Mouse (Mus musculus) skeletal muscle tissue, adult 2 months (tissue): ENCODE measurements around the gene Dnm3.
A peak's percentile ranks its signal among the peaks of the same experiment; 100 is the strongest.

Experiments used
- DNase-seq: peaks from one replicate; pipeline ENCODE4 v3.0.0-alpha.2; 2012; ENCODE audit warnings: low read depth, low spot score

Dnm3 gene

GRCm38 (mm10) chr1:161998781-161999180, 479.1 kb downstream of the Dnm3 start:
- no peak for DNase-seq

GRCm38 (mm10) chr1:161992389-161992788, 485.4 kb downstream of the Dnm3 start:
- no peak for DNase-seq

- no peak for DNase-seq
These were observed 486.0 kb downstream of the Dnm3 start for GRCm38 (mm10) chr1:161991846-161992245.

- no peak for DNase-seq
These were observed 486.9 kb downstream of the Dnm3 start for GRCm38 (mm10) chr1:161990684-161991578.

- peak; percentile 79 for DNase-seq
These were observed 493.8 kb downstream of the Dnm3 start for GRCm38 (mm10) chr1:161983979-161984566.

- peak; percentile 68 for DNase-seq
These were observed 494.4 kb downstream of the Dnm3 start for GRCm38 (mm10) chr1:161983451-161983850.

GRCm38 (mm10) chr1:161980626-161981298, 497.1 kb downstream of the Dnm3 start:
- no peak for DNase-seq

- no peak for DNase-seq
These were observed 497.8 kb downstream of the Dnm3 start for GRCm38 (mm10) chr1:161980046-161980445.

GRCm38 (mm10) chr1:161979536-161979935, 498.3 kb downstream of the Dnm3 start, which contains the start of gene 4930558K02Rik:
Gene 4930558K02Rik, minus strand, starts transcription at chr1:161979636.
- DNase-seq: no peak

- no peak for DNase-seq
These were observed 499.6 kb downstream of the Dnm3 start for GRCm38 (mm10) chr1:161978173-161978700.

GRCm38 (mm10) chr1:161977331-161977730, 500.5 kb downstream of the Dnm3 start:
- peak; percentile 29 for DNase-seq

GRCm38 (mm10) chr1:161976255-161977182, 501.3 kb downstream of the Dnm3 start:
- DNase-seq: peak; percentile 77

- no peak for DNase-seq
These were observed 505.6 kb downstream of the Dnm3 start for GRCm38 (mm10) chr1:161972233-161972632.

- DNase-seq: no peak
These were observed 507.0 kb downstream of the Dnm3 start for GRCm38 (mm10) chr1:161970874-161971273.

GRCm38 (mm10) chr1:161968589-161969407, 509.0 kb downstream of the Dnm3 start, which contains the start of gene Pigc:
Gene Pigc, plus strand, starts transcription at chr1:161969186.
- peak; percentile 89 for DNase-seq

GRCm38 (mm10) chr1:161967936-161968335, 509.9 kb downstream of the Dnm3 start:
- no peak for DNase-seq

GRCm38 (mm10) chr1:161962465-161963377, 515.1 kb downstream of the Dnm3 start:
- no peak for DNase-seq

GRCm38 (mm10) chr1:161957964-161958950, 519.6 kb downstream of the Dnm3 start:
- DNase-seq: no peak
